Mouse (Mus musculus): Measurements from ENCODE around the gene Magi1. TPM values are rescaled to one million over a fixed set of nuclear protein-coding genes. Genes with fewer than 3 reads are reported as not detected.

Magi1 gene
- polyA plus RNA-seq, 1 experiment from 2014 or later = 6.2 TPM

- H3K4me3 ChIP-seq (replicated peaks; ENCODE audit: low read depth, low read length) = no peak overlapping the region
- ATAC-seq (replicated peaks; ENCODE audit: low FRiP score, low read depth) (no peak), DNase-seq (ENCODE audit: low spot score) (peak; percentile 53)
- H3K4me2 ChIP-seq (ENCODE audit: low read length) = no peak overlapping the region
- H3K27me3 ChIP-seq (ENCODE audit: insufficient read depth, low read length) = no peaks in the 10 kb centered on the region
- H3K9ac ChIP-seq (ENCODE audit: low read depth, low read length) = no peak overlapping the region
- H3K27ac ChIP-seq = no peak overlapping the region
- peak; percentile 75 for TF ChIP-seq CTCF (IDR thresholded peaks at IDR 0.05; ENCODE audit: low read depth)
- WGBS = 65% methylated on average over 9 of the region's 9 CpGs
- H3K36me3 ChIP-seq (ENCODE audit: insufficient read depth, low read length) = no peaks in the 10 kb centered on the region
- H3K9me3 ChIP-seq (replicated peaks; ENCODE audit: low read length) = no peaks in the 10 kb centered on the region
- peaks cover 7% of the 10 kb centered on the region; the same call in 1 of the 2 replicates for H3K4me1 ChIP-seq (replicated peaks; ENCODE audit: insufficient read depth, low read length)
Measured at GRCm38 (mm10) chr6:93985111-93985510, 298.6 kb downstream of the Magi1 start.

- no peaks in the 10 kb centered on the region for H3K9me3 ChIP-seq (replicated peaks; ENCODE audit: low read length)
- H3K27me3 ChIP-seq (ENCODE audit: insufficient read depth, low read length) = no peaks in the 10 kb centered on the region
- DNase-seq (ENCODE audit: low spot score) (no peak), ATAC-seq (replicated peaks; ENCODE audit: low FRiP score, low read depth) (no peak)
- 87% methylated on average over 3 of the region's 3 CpGs for WGBS
- H3K36me3 ChIP-seq (ENCODE audit: insufficient read depth, low read length) = no peaks in the 10 kb centered on the region
- H3K4me1 ChIP-seq (replicated peaks; ENCODE audit: insufficient read depth, low read length) = peaks cover 7% of the 10 kb centered on the region; the same call in 1 of the 2 replicates
- no peak overlapping the region for H3K4me3 ChIP-seq (replicated peaks; ENCODE audit: low read depth, low read length)
- no peak overlapping the region for H3K9ac ChIP-seq (ENCODE audit: low read depth, low read length)
- no peak overlapping the region for H3K27ac ChIP-seq
- no peak for TF ChIP-seq CTCF (IDR thresholded peaks at IDR 0.05; ENCODE audit: low read depth)
- H3K4me2 ChIP-seq (ENCODE audit: low read length) = no peak overlapping the region
Measured at GRCm38 (mm10) chr6:93983551-93983950, 300.2 kb downstream of the Magi1 start.

- Histone ChIP-seq H3K27me3 (ENCODE audit: insufficient read depth, low read length) (no peaks in the 10 kb centered on the region), H3K9ac (ENCODE audit: low read depth, low read length) (no peak overlapping the region), H3K4me3 (replicated peaks; ENCODE audit: low read depth, low read length) (no peak overlapping the region), H3K36me3 (ENCODE audit: insufficient read depth, low read length) (no peaks in the 10 kb centered on the region), H3K4me2 (ENCODE audit: low read length) (no peak overlapping the region), H3K27ac (no peak overlapping the region), H3K4me1 (replicated peaks; ENCODE audit: insufficient read depth, low read length) (peaks cover 7% of the 10 kb centered on the region; the same call in 1 of the 2 replicates), H3K9me3 (replicated peaks; ENCODE audit: low read length) (no peaks in the 10 kb centered on the region)
- ATAC-seq (replicated peaks; ENCODE audit: low FRiP score, low read depth) = no peak
- TF ChIP-seq CTCF (IDR thresholded peaks at IDR 0.05; ENCODE audit: low read depth) = no peak
- 35% methylated on average over 8 of the region's 8 CpGs for WGBS
- no peak for DNase-seq (ENCODE audit: low spot score)
Measured at GRCm38 (mm10) chr6:93981211-93981610, 302.5 kb downstream of the Magi1 start.

GRCm38 (mm10) chr6:93979241-93979640 lies 304.5 kb downstream of the Magi1 start:
- Histone ChIP-seq H3K4me3 (replicated peaks; ENCODE audit: low read depth, low read length) (no peak overlapping the region), H3K9ac (ENCODE audit: low read depth, low read length) (no peak overlapping the region), H3K9me3 (replicated peaks; ENCODE audit: low read length) (no peaks in the 10 kb centered on the region), H3K4me2 (ENCODE audit: low read length) (no peak overlapping the region), H3K27me3 (ENCODE audit: insufficient read depth, low read length) (no peaks in the 10 kb centered on the region), H3K27ac (no peak overlapping the region), H3K36me3 (ENCODE audit: insufficient read depth, low read length) (no peaks in the 10 kb centered on the region), H3K4me1 (replicated peaks; ENCODE audit: insufficient read depth, low read length) (peaks cover 7% of the 10 kb centered on the region; the same call in 1 of the 2 replicates)
- no peak for TF ChIP-seq CTCF (IDR thresholded peaks at IDR 0.05; ENCODE audit: low read depth)
- ATAC-seq (replicated peaks; ENCODE audit: low FRiP score, low read depth) (no peak), DNase-seq (ENCODE audit: low spot score) (no peak)
- 90% methylated on average over 3 of the region's 3 CpGs for WGBS

GRCm38 (mm10) chr6:93968721-93969120 lies 315.0 kb downstream of the Magi1 start:
- no peak for TF ChIP-seq CTCF (IDR thresholded peaks at IDR 0.05; ENCODE audit: low read depth)
- no peak overlapping the region for H3K27ac ChIP-seq
- 80% methylated on average over 2 of the region's 2 CpGs for WGBS
- H3K9me3 ChIP-seq (replicated peaks; ENCODE audit: low read length) = no peaks in the 10 kb centered on the region
- no peaks in the 10 kb centered on the region for H3K27me3 ChIP-seq (ENCODE audit: insufficient read depth, low read length)
- no peaks in the 10 kb centered on the region for H3K4me1 ChIP-seq (replicated peaks; ENCODE audit: insufficient read depth, low read length)
- ATAC-seq (replicated peaks; ENCODE audit: low FRiP score, low read depth) (no peak), DNase-seq (ENCODE audit: low spot score) (no peak)
- H3K9ac ChIP-seq (ENCODE audit: low read depth, low read length) = no peak overlapping the region
- no peak overlapping the region for H3K4me3 ChIP-seq (replicated peaks; ENCODE audit: low read depth, low read length)
- no peak overlapping the region for H3K4me2 ChIP-seq (ENCODE audit: low read length)
- H3K36me3 ChIP-seq (ENCODE audit: insufficient read depth, low read length) = no peaks in the 10 kb centered on the region

GRCm38 (mm10) chr6:93962757-93963336 lies 320.9 kb downstream of the Magi1 start:
- WGBS = 81% methylated on average over 5 of the region's 5 CpGs
- no peaks in the 10 kb centered on the region for H3K36me3 ChIP-seq (ENCODE audit: insufficient read depth, low read length)
- H3K27me3 ChIP-seq (ENCODE audit: insufficient read depth, low read length) = no peaks in the 10 kb centered on the region
- no peak for TF ChIP-seq CTCF (IDR thresholded peaks at IDR 0.05; ENCODE audit: low read depth)
- H3K4me1 ChIP-seq (replicated peaks; ENCODE audit: insufficient read depth, low read length) = no peaks in the 10 kb centered on the region
- H3K9ac ChIP-seq (ENCODE audit: low read depth, low read length) = no peak overlapping the region
- H3K4me2 ChIP-seq (ENCODE audit: low read length) = no peak overlapping the region
- H3K4me3 ChIP-seq (replicated peaks; ENCODE audit: low read depth, low read length) = no peak overlapping the region
- no peaks in the 10 kb centered on the region for H3K9me3 ChIP-seq (replicated peaks; ENCODE audit: low read length)
- no peak overlapping the region for H3K27ac ChIP-seq
- ATAC-seq (replicated peaks; ENCODE audit: low FRiP score, low read depth) = no peak
- DNase-seq (ENCODE audit: low spot score) = no peak

- H3K4me1 ChIP-seq (replicated peaks; ENCODE audit: insufficient read depth, low read length) = no peaks in the 10 kb centered on the region
- no peak overlapping the region for H3K4me2 ChIP-seq (ENCODE audit: low read length)
- no peak overlapping the region for H3K9ac ChIP-seq (ENCODE audit: low read depth, low read length)
- DNase-seq (ENCODE audit: low spot score) (no peak), ATAC-seq (replicated peaks; ENCODE audit: low FRiP score, low read depth) (no peak)
- H3K27me3 ChIP-seq (ENCODE audit: insufficient read depth, low read length) = no peaks in the 10 kb centered on the region
- TF ChIP-seq CTCF (IDR thresholded peaks at IDR 0.05; ENCODE audit: low read depth) = no peak
- H3K27ac ChIP-seq = no peak overlapping the region
- H3K4me3 ChIP-seq (replicated peaks; ENCODE audit: low read depth, low read length) = no peak overlapping the region
- no peaks in the 10 kb centered on the region for H3K9me3 ChIP-seq (replicated peaks; ENCODE audit: low read length)
- 94% methylated on average over 1 of the region's 1 CpGs for WGBS
- no peaks in the 10 kb centered on the region for H3K36me3 ChIP-seq (ENCODE audit: insufficient read depth, low read length)
Measured at GRCm38 (mm10) chr6:93961782-93962181, 321.9 kb downstream of the Magi1 start.

All from kidney, postnatal 0 days (tissue).